In genomic region chr12:17691891-17692321, GRCm38 (mm10) we compare ENCODE assay signal across 7 mouse cellular contexts. TPM values are rescaled to one million over a fixed set of nuclear protein-coding genes. Genes with fewer than 3 reads are reported as not detected.
DNase-seq lines count a peak whose midpoint lies in the region; ATAC-seq and TF ChIP-seq lines count a peak whose summit lies in the region.

No protein-coding gene starts in this region.

- no peaks in the 10 kb centered on the region for H3K36me3 ChIP-seq in heart, embryonic 15.5 days

- TF ChIP-seq POLR2A in cortical plate, adult 2 months (IDR thresholded peaks at IDR 0.05; ENCODE audit: extremely low read depth, insufficient read depth, low read length), result no peak

- H3K4me1 ChIP-seq in cortical plate, adult 2 months (ENCODE audit: control insufficient read depth, insufficient read depth, low read length), result no peaks in the 10 kb centered on the region
- H3K4me1 ChIP-seq in heart, embryonic 15.5 days (replicated peaks), result peaks cover 18% of the 10 kb centered on the region

- no peak overlapping the region for H3K27ac ChIP-seq in cortical plate, adult 2 months (ENCODE audit: insufficient read depth, low read length)
- H3K27ac ChIP-seq in heart, embryonic 15.5 days, result peak overlapping the region; percentile 25; the same call in 1 of the 2 replicates

- peak overlapping the region; percentile 68 for H3K4me3 ChIP-seq in cortical plate, adult 2 months (ENCODE audit: insufficient read depth, low read length)
- peak overlapping the region; percentile 89 for H3K4me3 ChIP-seq in heart, embryonic 15.5 days

- H3K9ac ChIP-seq in heart, embryonic 15.5 days, result peak overlapping the region; percentile 72

- peak; percentile 22 for DNase-seq in urinary bladder, postnatal 14 days (ENCODE audit: low spot score)
- no peak for DNase-seq in urinary bladder, adult 2 months (ENCODE audit: low spot score)
- peak; percentile 29 to 61 for DNase-seq in kidney, postnatal 25 days
- DNase-seq in thymus, postnatal 0 days (ENCODE audit: low spot score), result peak; percentile 77

- peak overlapping the region; percentile 98 for H3K4me2 ChIP-seq in heart, embryonic 15.5 days

- ATAC-seq in heart, embryonic 15.5 days (replicated peaks; ENCODE audit: insufficient number of reproducible peaks, insufficient read depth, low FRiP score, low read depth), result no peak
- peak; percentile 34 for ATAC-seq in megakaryocyte-erythroid progenitor cell, adult 5-6 weeks (replicated peaks; ENCODE audit: low FRiP score, low TSS enrichment, poor library complexity, severe bottlenecking)

- 1% methylated on average over 23 of the region's 23 CpGs for WGBS in heart, embryonic 15.5 days

- no peaks in the 10 kb centered on the region for H3K9me3 ChIP-seq in heart, embryonic 15.5 days (replicated peaks)

- 0 out of 2 replicates have a peak, but pooled peaks cover 7% of the 10 kb centered on the region for H3K27me3 ChIP-seq in heart, embryonic 15.5 days

- TF ChIP-seq CTCF in cortical plate, adult 2 months (IDR thresholded peaks at IDR 0.05; ENCODE audit: extremely low read depth, insufficient read depth, low read length), result no peak

RNA-seq across cellular contexts. Expression of gene Hpcal1, which starts 1.2 kb away (rescaled TPM):
- 52.8 and 56.0 TPM in 2 replicates for polyA plus RNA-seq in urinary bladder, adult 2 months (2012; rRNA removed)
- polyA plus RNA-seq in cortical plate, adult 2 months (2012; rRNA removed), result 68.2 and 71.1 TPM in 2 replicates
- polyA plus RNA-seq in heart, embryonic 15.5 days (2015; fragmentation: Nextera tagmentation; extraction: Ambion mirVana), result 20.7 and 29.3 TPM in 2 replicates
- total RNA-seq in megakaryocyte-erythroid progenitor cell, adult 5-6 weeks (2014; fragmentation: Nextera tagmentation), result 4.3 and 13.0 TPM in 2 replicates
- total RNA-seq in megakaryocyte-erythroid progenitor cell, adult 5-6 weeks (2017), result 3.0 and 6.8 TPM in 2 replicates
- 145 and 152 TPM in 2 replicates for polyA plus RNA-seq in thymus, postnatal 0 days (2015; fragmentation: Nextera tagmentation; extraction: Ambion mirVana)
